Mouse (Mus musculus) intestine, embryonic 14.5 days (tissue): ENCODE results near the gene Arhgap8. TPM values are rescaled to one million over a fixed set of nuclear protein-coding genes. Genes with fewer than 3 reads are reported as not detected.

ENCODE experiments used
- ATAC-seq: fragments of 200-750 bp; cut with Nextera tagmentation; replicated peaks from 2 replicates; pipeline ENCODE4 v1.8.0; 2017; ENCODE audit warnings: low read depth, moderate number of reproducible peaks, moderate TSS enrichment, moderate library complexity; ENCODE audit not compliant: low FRiP score, low TSS enrichment
- DNase-seq: peaks from one replicate; pipeline ENCODE4 v3.0.0-alpha.2; 2018; ENCODE audit warnings: low spot score
- H3K27ac ChIP-seq: fragments of 300-500 bp; sonication (generic); 2 replicates; pipeline ENCODE4 v1.5.1; 2014; ENCODE audit warnings: low read depth, mild to moderate bottlenecking, control low read depth
- H3K27me3 ChIP-seq: fragments of 300-500 bp; sonication (generic); replicated peaks from 2 replicates; pipeline ENCODE4 v1.6.1; 2014; ENCODE audit warnings: low read length, control low read depth; ENCODE audit not compliant: control insufficient read depth, insufficient read depth
- H3K36me3 ChIP-seq: fragments of 300-500 bp; sonication (generic); 2 replicates; pipeline ENCODE4 v1.6.1; 2014; ENCODE audit warnings: low read length, control low read depth; ENCODE audit not compliant: control insufficient read depth, insufficient read depth
- H3K4me1 ChIP-seq: fragments of 300-500 bp; sonication (generic); replicated peaks from 2 replicates; pipeline ENCODE4 v1.6.1; 2014; ENCODE audit warnings: low read length, control low read depth, mixed read lengths; ENCODE audit not compliant: control insufficient read depth, insufficient read depth
- H3K4me2 ChIP-seq: fragments of 300-500 bp; sonication (generic); 2 replicates; pipeline ENCODE4 v1.6.1; 2014; ENCODE audit warnings: low read length
- H3K4me3 ChIP-seq: fragments of 300-500 bp; sonication (generic); 2 replicates; pipeline ENCODE4 v1.5.1; 2014; ENCODE audit warnings: low read depth, low read length, control low read depth, mixed read lengths
- H3K9ac ChIP-seq: fragments of 300-500 bp; sonication (generic); 2 replicates; pipeline ENCODE4 v1.6.1; 2014; ENCODE audit warnings: mild to moderate bottlenecking, low read length
- H3K9me3 ChIP-seq: fragments of 300-500 bp; sonication (generic); 2 replicates; pipeline ENCODE4 v1.6.1; 2016; ENCODE audit warnings: low read length, control low read depth; ENCODE audit not compliant: control insufficient read depth
- WGBS: fragments of 180-500 bp; shearing (Covaris S2); extraction: QIAGEN DNeasy Blood & Tissue Kit; methylation state at CpG from one replicate; pipeline ENCODE4 v1.1.7; 2014; 5-methylcytosine and 5-hydroxymethylcytosine counted together
- polyA plus RNA-seq: library from polyadenylated mRNA; unstranded; fragments of >200 nt; fragmentation: Nextera tagmentation; extraction: Ambion mirVana; gene quantifications from 2 replicates; pipeline ENCODE4 v1.2.1, GENCODE M21; 2014

Arhgap8 gene
- polyA plus RNA-seq, 1 experiment from 2014 or later: 15.2 TPM

GRCm38 (mm10) chr15:84732425-84732749, 12.5 kb downstream of the Arhgap8 start:
- Histone ChIP-seq H3K27ac (no peak overlapping the region), H3K9me3 (no peaks in the 10 kb centered on the region), H3K27me3 (no peaks in the 10 kb centered on the region), H3K36me3 (no peaks in the 10 kb centered on the region), H3K4me1 (peaks cover 12% of the 10 kb centered on the region), H3K4me2 (no peak overlapping the region), H3K4me3 (no peak overlapping the region), H3K9ac (no peak overlapping the region)
- 74% methylated on average over 4 of the region's 4 CpGs for WGBS
- DNase-seq: no peak
- no peak for ATAC-seq

GRCm38 (mm10) chr15:84736346-84736993, 16.6 kb downstream of the Arhgap8 start:
- Histone ChIP-seq H3K4me2 (no peak overlapping the region), H3K9ac (no peak overlapping the region), H3K9me3 (no peaks in the 10 kb centered on the region), H3K27me3 (no peaks in the 10 kb centered on the region), H3K4me1 (peaks cover 3% of the 10 kb centered on the region; the same call in 1 of the 2 replicates), H3K36me3 (no peaks in the 10 kb centered on the region), H3K4me3 (no peak overlapping the region), H3K27ac (no peak overlapping the region)
- DNase-seq: no peak
- ATAC-seq: no peak
- WGBS: 67% methylated on average over 11 of the region's 11 CpGs

GRCm38 (mm10) chr15:84736994-84737346, 17.1 kb downstream of the Arhgap8 start:
- no peak overlapping the region for H3K27ac ChIP-seq
- no peak overlapping the region for H3K9ac ChIP-seq
- ATAC-seq (no peak), DNase-seq (no peak)
- 62% methylated on average over 2 of the region's 4 CpGs for WGBS
- no peaks in the 10 kb centered on the region for H3K9me3 ChIP-seq
- H3K4me3 ChIP-seq: no peak overlapping the region
- no peaks in the 10 kb centered on the region for H3K36me3 ChIP-seq
- H3K4me1 ChIP-seq: no peaks in the 10 kb centered on the region; the same call in 1 of the 2 replicates
- no peak overlapping the region for H3K4me2 ChIP-seq
- H3K27me3 ChIP-seq: no peaks in the 10 kb centered on the region

- Histone ChIP-seq H3K9me3 (no peaks in the 10 kb centered on the region), H3K4me1 (no peaks in the 10 kb centered on the region; the same call in 1 of the 2 replicates), H3K4me3 (no peak overlapping the region), H3K27ac (no peak overlapping the region), H3K27me3 (no peaks in the 10 kb centered on the region), H3K9ac (no peak overlapping the region), H3K4me2 (no peak overlapping the region), H3K36me3 (no peaks in the 10 kb centered on the region)
- no peak for DNase-seq
- WGBS: 86% methylated on average over 7 of the region's 7 CpGs
- ATAC-seq: no peak
These were observed 18.4 kb downstream of the Arhgap8 start for GRCm38 (mm10) chr15:84738246-84738645.

- H3K9ac ChIP-seq: no peak overlapping the region
- no peak overlapping the region for H3K27ac ChIP-seq
- WGBS: 69% methylated on average over 3 of the region's 3 CpGs
- no peaks in the 10 kb centered on the region for H3K36me3 ChIP-seq
- no peak overlapping the region for H3K4me3 ChIP-seq
- no peak for DNase-seq
- H3K27me3 ChIP-seq: no peaks in the 10 kb centered on the region
- H3K4me1 ChIP-seq: no peaks in the 10 kb centered on the region
- no peaks in the 10 kb centered on the region for H3K9me3 ChIP-seq
- H3K4me2 ChIP-seq: no peak overlapping the region
- no peak for ATAC-seq
These were observed 21.7 kb downstream of the Arhgap8 start for GRCm38 (mm10) chr15:84741573-84741972.

- 12% methylated on average over 3 of the region's 3 CpGs for WGBS
- no peaks in the 10 kb centered on the region for H3K4me1 ChIP-seq
- H3K9ac ChIP-seq: no peak overlapping the region
- no peak overlapping the region for H3K27ac ChIP-seq
- no peak overlapping the region for H3K4me3 ChIP-seq
- ATAC-seq (no peak), DNase-seq (no peak)
- no peaks in the 10 kb centered on the region for H3K27me3 ChIP-seq
- H3K36me3 ChIP-seq: no peaks in the 10 kb centered on the region
- H3K9me3 ChIP-seq: no peaks in the 10 kb centered on the region
- no peak overlapping the region for H3K4me2 ChIP-seq
These were observed 23.5 kb downstream of the Arhgap8 start for GRCm38 (mm10) chr15:84743347-84743746.

- 14% methylated on average over 2 of the region's 2 CpGs for WGBS
- no peak overlapping the region for H3K4me2 ChIP-seq
- no peak; the same call in 1 of the 2 replicates for ATAC-seq
These were observed 24.5 kb downstream of the Arhgap8 start for GRCm38 (mm10) chr15:84744308-84744707.

GRCm38 (mm10) chr15:84745831-84746230, 26.0 kb downstream of the Arhgap8 start:
- Histone ChIP-seq H3K27ac (no peak overlapping the region), H3K36me3 (no peaks in the 10 kb centered on the region), H3K9ac (no peak overlapping the region), H3K4me1 (no peaks in the 10 kb centered on the region), H3K4me2 (no peak overlapping the region), H3K9me3 (no peaks in the 10 kb centered on the region), H3K4me3 (no peak overlapping the region), H3K27me3 (no peaks in the 10 kb centered on the region)
- ATAC-seq: no peak
- no peak for DNase-seq
- 82% methylated on average over 4 of the region's 4 CpGs for WGBS

More at GRCm38 (mm10) chr15:84744308-84744707, 24.5 kb downstream of the Arhgap8 start:
- no peaks in the 10 kb centered on the region for H3K4me1 ChIP-seq
- H3K27me3 ChIP-seq: no peaks in the 10 kb centered on the region
- H3K4me3 ChIP-seq: no peak overlapping the region
- H3K36me3 ChIP-seq: no peaks in the 10 kb centered on the region
- H3K9me3 ChIP-seq: no peaks in the 10 kb centered on the region
- no peak for DNase-seq
- no peak overlapping the region for H3K9ac ChIP-seq
- H3K27ac ChIP-seq: no peak overlapping the region

- Histone ChIP-seq H3K27me3 (no peaks in the 10 kb centered on the region), H3K4me3 (no peak overlapping the region), H3K27ac (no peak overlapping the region), H3K4me1 (no peaks in the 10 kb centered on the region; the same call in 1 of the 2 replicates), H3K36me3 (no peaks in the 10 kb centered on the region), H3K4me2 (no peak overlapping the region), H3K9me3 (no peaks in the 10 kb centered on the region), H3K9ac (no peak overlapping the region)
- WGBS: 19% methylated on average over 3 of the region's 3 CpGs
- peak; percentile 89 for DNase-seq
- ATAC-seq: peak; percentile 51
These were observed 35.1 kb downstream of the Arhgap8 start for GRCm38 (mm10) chr15:84754987-84755386.
